Mouse (Mus musculus): ENCODE data around the gene Bcl2a1b. TPM values are rescaled to one million over a fixed set of nuclear protein-coding genes. Genes with fewer than 3 reads are reported as not detected.
"Not testable (repeated sequence)": the region's sequence is repeated elsewhere in the genome, so short reads cannot be mapped to it uniquely, and the experiment has no call there.

Gene Bcl2a1b
- polyA plus RNA-seq, 1 experiment = not detected

GRCm38 (mm10) chr9:89211065-89211858 is 12.3 kb downstream of the Bcl2a1b start:
- H3ac ChIP-seq (ENCODE audit: control insufficient read depth, insufficient read length, low read depth); H3K4me3 ChIP-seq (ENCODE audit: insufficient read depth, poor library complexity, severe bottlenecking); H3K79me2 ChIP-seq (ENCODE audit: control insufficient read depth, insufficient read depth); H3K27me3 ChIP-seq (ENCODE audit: control insufficient read depth, insufficient read depth, insufficient read length); H3K79me3 ChIP-seq (ENCODE audit: low read depth); H3K36me3 ChIP-seq (ENCODE audit: control insufficient read depth, insufficient read depth): not testable (repeated sequence)

DNA sequence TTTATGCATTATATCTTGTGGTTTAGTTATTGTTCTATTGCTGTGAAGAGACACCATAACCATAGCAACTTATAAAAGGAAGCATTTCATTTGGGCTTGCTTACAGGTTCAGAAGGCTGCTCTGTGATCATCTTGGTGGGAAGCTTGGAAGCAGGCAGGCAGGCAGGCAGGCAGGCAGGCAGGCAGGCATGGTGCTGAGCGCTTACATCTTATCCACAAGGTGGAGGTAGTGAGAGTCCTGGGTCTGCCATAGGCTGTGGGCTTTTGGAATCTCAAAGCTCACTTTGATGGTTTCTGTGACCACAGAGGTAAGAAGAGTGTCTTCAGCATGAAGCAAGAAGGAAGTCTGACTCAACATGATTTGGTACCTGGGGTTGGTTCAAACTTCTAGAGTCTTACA is 13.4 kb downstream of the Bcl2a1b start:
- not testable (repeated sequence) for H3K27me3 ChIP-seq (ENCODE audit: control insufficient read depth, insufficient read depth, insufficient read length); H3K79me2 ChIP-seq (ENCODE audit: control insufficient read depth, insufficient read depth); H3K79me3 ChIP-seq (ENCODE audit: low read depth); H3ac ChIP-seq (ENCODE audit: control insufficient read depth, insufficient read length, low read depth); H3K4me3 ChIP-seq (ENCODE audit: insufficient read depth, poor library complexity, severe bottlenecking); H3K36me3 ChIP-seq (ENCODE audit: control insufficient read depth, insufficient read depth)

- not testable (repeated sequence) for H3K79me2 ChIP-seq (ENCODE audit: control insufficient read depth, insufficient read depth); H3K79me3 ChIP-seq (ENCODE audit: low read depth); H3K36me3 ChIP-seq (ENCODE audit: control insufficient read depth, insufficient read depth); H3K27me3 ChIP-seq (ENCODE audit: control insufficient read depth, insufficient read depth, insufficient read length); H3K4me3 ChIP-seq (ENCODE audit: insufficient read depth, poor library complexity, severe bottlenecking); H3ac ChIP-seq (ENCODE audit: control insufficient read depth, insufficient read length, low read depth)
Observed at GRCm38 (mm10) chr9:89218174-89218573, 19.2 kb downstream of the Bcl2a1b start.

- H3K79me2 ChIP-seq (ENCODE audit: control insufficient read depth, insufficient read depth); H3K4me3 ChIP-seq (ENCODE audit: insufficient read depth, poor library complexity, severe bottlenecking); H3K79me3 ChIP-seq (ENCODE audit: low read depth); H3K27me3 ChIP-seq (ENCODE audit: control insufficient read depth, insufficient read depth, insufficient read length); H3ac ChIP-seq (ENCODE audit: control insufficient read depth, insufficient read length, low read depth); H3K36me3 ChIP-seq (ENCODE audit: control insufficient read depth, insufficient read depth): not testable (repeated sequence)
Observed at GRCm38 (mm10) chr9:89219668-89220067, 20.7 kb downstream of the Bcl2a1b start.

DNA sequence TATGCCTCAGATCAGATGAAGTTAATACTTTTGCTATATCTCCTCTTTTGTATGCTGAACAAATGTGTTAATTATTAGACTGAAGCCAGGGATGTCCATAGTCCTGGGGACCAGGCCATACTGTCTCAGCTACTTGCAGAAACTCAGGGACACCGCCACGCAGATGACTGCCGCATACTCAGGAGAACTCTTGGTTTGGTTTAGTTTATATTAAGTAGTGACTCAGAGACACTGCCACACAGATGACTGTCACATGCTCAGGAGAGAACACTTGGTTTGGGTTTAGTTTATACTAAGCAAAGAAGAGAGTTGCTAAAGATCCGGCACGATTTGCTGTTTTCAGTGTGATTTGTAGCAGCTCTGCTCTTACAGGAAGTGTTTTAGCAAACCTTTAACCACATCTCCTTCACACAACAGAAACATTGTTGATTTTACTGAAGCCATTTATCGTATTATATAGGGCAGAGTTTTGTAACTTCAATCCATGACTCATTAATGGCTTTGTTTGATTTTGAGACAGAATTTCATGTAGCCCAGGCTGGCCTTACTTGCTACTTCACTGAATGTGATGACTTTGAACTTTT is 21.8 kb downstream of the Bcl2a1b start:
- H3K27me3 ChIP-seq (ENCODE audit: control insufficient read depth, insufficient read depth, insufficient read length); H3ac ChIP-seq (ENCODE audit: control insufficient read depth, insufficient read length, low read depth); H3K36me3 ChIP-seq (ENCODE audit: control insufficient read depth, insufficient read depth); H3K4me3 ChIP-seq (ENCODE audit: insufficient read depth, poor library complexity, severe bottlenecking); H3K79me3 ChIP-seq (ENCODE audit: low read depth); H3K79me2 ChIP-seq (ENCODE audit: control insufficient read depth, insufficient read depth): not testable (repeated sequence)

DNA sequence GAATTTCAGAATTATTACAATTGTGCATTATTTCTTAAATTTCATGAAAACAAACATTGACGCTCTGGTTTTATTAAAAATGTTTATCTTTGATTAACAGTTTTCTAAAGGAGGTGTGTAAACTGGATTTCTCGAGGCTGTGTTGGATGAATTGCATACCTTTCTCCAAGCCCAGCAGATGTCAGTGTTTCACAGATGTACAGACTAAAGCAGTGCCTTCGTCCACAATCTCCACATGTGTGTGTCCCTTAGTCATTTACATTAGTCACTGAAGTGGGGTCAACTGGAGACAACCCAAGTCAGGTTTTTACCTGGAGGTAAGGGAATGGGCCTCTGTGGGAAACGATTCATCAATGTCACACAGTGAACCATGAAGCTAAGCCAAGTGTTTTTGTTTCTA is 27.1 kb downstream of the Bcl2a1b start:
- no peak for TF ChIP-seq MYOD1 (IDR thresholded peaks at IDR 0.05; ENCODE audit: control insufficient read depth, insufficient read length, low read depth)
- TF ChIP-seq USF1 (IDR thresholded peaks at IDR 0.05; ENCODE audit: low read depth) = no peak
- no peak for TF ChIP-seq CTCF (IDR thresholded peaks at IDR 0.05; ENCODE audit: control insufficient read depth, insufficient read depth, insufficient read length)
- no peak for TF ChIP-seq CEBPB (IDR thresholded peaks at IDR 0.05; ENCODE audit: low read depth)
- TF ChIP-seq FOSL1 (IDR thresholded peaks at IDR 0.05; ENCODE audit: insufficient read depth, low read length, poor library complexity, severe bottlenecking) = no peak
- no peak for TF ChIP-seq MYOG (IDR thresholded peaks at IDR 0.05; ENCODE audit: control insufficient read depth, extremely low read depth, insufficient read length)
- TF ChIP-seq MAX (IDR thresholded peaks at IDR 0.05) = no peak
- Histone ChIP-seq H3ac (ENCODE audit: control insufficient read depth, insufficient read length, low read depth) (no peak overlapping the region), H3K79me3 (ENCODE audit: low read depth) (no peaks in the 10 kb centered on the region), H3K4me3 (ENCODE audit: insufficient read depth, poor library complexity, severe bottlenecking) (no peak overlapping the region), H3K27me3 (ENCODE audit: control insufficient read depth, insufficient read depth, insufficient read length) (no peaks in the 10 kb centered on the region), H3K36me3 (ENCODE audit: control insufficient read depth, insufficient read depth) (no peaks in the 10 kb centered on the region), H3K79me2 (ENCODE audit: control insufficient read depth, insufficient read depth) (no peaks in the 10 kb centered on the region)

DNA sequence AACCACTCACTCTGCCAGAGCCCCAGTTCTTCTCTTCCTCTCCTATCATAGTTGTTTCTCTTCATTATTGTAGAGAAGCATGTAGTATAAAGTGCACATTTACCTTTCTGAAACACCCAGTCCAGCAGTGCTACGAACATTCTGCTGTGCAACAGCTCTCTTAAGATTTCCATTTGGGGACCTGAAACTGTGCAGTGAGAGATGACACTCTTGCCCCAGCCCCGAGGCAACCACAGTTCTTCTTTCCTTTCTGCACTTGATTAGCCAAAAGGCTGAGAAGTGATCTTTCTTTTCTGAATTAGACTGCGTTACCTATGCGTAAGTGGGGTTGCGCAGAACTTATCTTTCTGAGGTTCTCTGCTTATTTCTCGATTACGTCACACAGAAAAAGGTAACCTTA is 29.1 kb downstream of the Bcl2a1b start:
- Histone ChIP-seq H3K79me3 (ENCODE audit: low read depth) (no peaks in the 10 kb centered on the region), H3K4me3 (ENCODE audit: insufficient read depth, poor library complexity, severe bottlenecking) (no peak overlapping the region), H3K79me2 (ENCODE audit: control insufficient read depth, insufficient read depth) (no peaks in the 10 kb centered on the region), H3K27me3 (ENCODE audit: control insufficient read depth, insufficient read depth, insufficient read length) (no peaks in the 10 kb centered on the region), H3ac (ENCODE audit: control insufficient read depth, insufficient read length, low read depth) (no peak overlapping the region), H3K36me3 (ENCODE audit: control insufficient read depth, insufficient read depth) (no peaks in the 10 kb centered on the region)
- TF ChIP-seq USF1 (IDR thresholded peaks at IDR 0.05; ENCODE audit: low read depth) (no peak), MYOG (IDR thresholded peaks at IDR 0.05; ENCODE audit: control insufficient read depth, extremely low read depth, insufficient read length) (no peak), MAX (IDR thresholded peaks at IDR 0.05) (no peak), CTCF (IDR thresholded peaks at IDR 0.05; ENCODE audit: control insufficient read depth, insufficient read depth, insufficient read length) (no peak), CEBPB (IDR thresholded peaks at IDR 0.05; ENCODE audit: low read depth) (no peak), FOSL1 (IDR thresholded peaks at IDR 0.05; ENCODE audit: insufficient read depth, low read length, poor library complexity, severe bottlenecking) (no peak), MYOD1 (IDR thresholded peaks at IDR 0.05; ENCODE audit: control insufficient read depth, insufficient read length, low read depth) (no peak)

- H3K4me3 ChIP-seq (ENCODE audit: insufficient read depth, poor library complexity, severe bottlenecking) = not testable (repeated sequence)
Observed at GRCm38 (mm10) chr9:89230897-89231497, 32.0 kb downstream of the Bcl2a1b start.

GRCm38 (mm10) chr9:89237131-89237530 is 38.1 kb downstream of the Bcl2a1b start:
- not testable (repeated sequence) for H3K4me3 ChIP-seq (ENCODE audit: insufficient read depth, poor library complexity, severe bottlenecking); H3ac ChIP-seq (ENCODE audit: control insufficient read depth, insufficient read length, low read depth); H3K27me3 ChIP-seq (ENCODE audit: control insufficient read depth, insufficient read depth, insufficient read length); H3K79me2 ChIP-seq (ENCODE audit: control insufficient read depth, insufficient read depth); H3K79me3 ChIP-seq (ENCODE audit: low read depth); H3K36me3 ChIP-seq (ENCODE audit: control insufficient read depth, insufficient read depth)

More at GRCm38 (mm10) chr9:89230897-89231497, 32.0 kb downstream of the Bcl2a1b start:
- not testable (repeated sequence) for H3K27me3 ChIP-seq (ENCODE audit: control insufficient read depth, insufficient read depth, insufficient read length); H3ac ChIP-seq (ENCODE audit: control insufficient read depth, insufficient read length, low read depth); H3K79me2 ChIP-seq (ENCODE audit: control insufficient read depth, insufficient read depth); H3K36me3 ChIP-seq (ENCODE audit: control insufficient read depth, insufficient read depth); H3K79me3 ChIP-seq (ENCODE audit: low read depth)
